Mouse (Mus musculus) kidney, embryonic 14.5 days (tissue): ENCODE data around the gene Slc6a6. TPM values are rescaled to one million over a fixed set of nuclear protein-coding genes. Genes with fewer than 3 reads are reported as not detected.
A peak's percentile ranks its signal among the peaks of the same experiment; 100 is the strongest.

Experiments
- ATAC-seq: fragments of 200-750 bp; cut with Nextera tagmentation; 2 replicates; pipeline ENCODE4 v1.8.0; 2017; ENCODE audit warnings: moderate number of reproducible peaks, mild to moderate bottlenecking, moderate TSS enrichment, moderate library complexity; ENCODE audit not compliant: low FRiP score, low TSS enrichment
- H3K27ac ChIP-seq: fragments of 300-500 bp; sonication (generic); 2 replicates; pipeline ENCODE4 v1.5.1; 2014; ENCODE audit warnings: low read depth, mild to moderate bottlenecking, low read length, moderate library complexity, mixed read lengths
- H3K27me3 ChIP-seq: fragments of 300-500 bp; sonication (generic); 2 replicates; pipeline ENCODE4 v1.6.1; 2014; ENCODE audit warnings: mild to moderate bottlenecking, low read length; ENCODE audit not compliant: control insufficient read depth, insufficient read depth
- H3K36me3 ChIP-seq: fragments of 300-500 bp; sonication (generic); 2 replicates; pipeline ENCODE4 v1.6.1; 2014; ENCODE audit warnings: low read length, mixed read lengths; ENCODE audit not compliant: control insufficient read depth, insufficient read depth
- H3K4me1 ChIP-seq: fragments of 300-500 bp; sonication (generic); 2 replicates; pipeline ENCODE4 v1.6.1; 2014; ENCODE audit warnings: low read length, mixed read lengths; ENCODE audit not compliant: control insufficient read depth, insufficient read depth
- H3K4me2 ChIP-seq: fragments of 300-500 bp; sonication (generic); replicated peaks from 2 replicates; pipeline ENCODE4 v1.6.1; 2014; ENCODE audit warnings: low read depth, mild to moderate bottlenecking, low read length
- H3K4me3 ChIP-seq: fragments of 300-500 bp; sonication (generic); 2 replicates; pipeline ENCODE4 v1.5.1; 2014; ENCODE audit warnings: mild to moderate bottlenecking, low read length
- H3K9ac ChIP-seq: fragments of 300-500 bp; sonication (generic); 2 replicates; pipeline ENCODE4 v1.6.1; 2014; ENCODE audit warnings: low read depth, mild to moderate bottlenecking, low read length, moderate library complexity
- H3K9me3 ChIP-seq: fragments of 300-500 bp; sonication (generic); 2 replicates; pipeline ENCODE4 v1.6.1; 2016; ENCODE audit warnings: low read length; ENCODE audit not compliant: control insufficient read depth
- WGBS: fragments of 180-500 bp; shearing (Covaris S2); extraction: QIAGEN DNeasy Blood & Tissue Kit; methylation state at CpG from one replicate; pipeline ENCODE4 v1.1.7; 2014; 5-methylcytosine and 5-hydroxymethylcytosine counted together
- polyA plus RNA-seq: library from polyadenylated mRNA; unstranded; fragments of >200 nt; fragmentation: Nextera tagmentation; extraction: Ambion mirVana; gene quantifications from 2 replicates; pipeline ENCODE4 v1.2.1, GENCODE M21; 2014

Slc6a6 gene
- polyA plus RNA-seq, 1 experiment from 2014 or later = 95.1 TPM

DNA sequence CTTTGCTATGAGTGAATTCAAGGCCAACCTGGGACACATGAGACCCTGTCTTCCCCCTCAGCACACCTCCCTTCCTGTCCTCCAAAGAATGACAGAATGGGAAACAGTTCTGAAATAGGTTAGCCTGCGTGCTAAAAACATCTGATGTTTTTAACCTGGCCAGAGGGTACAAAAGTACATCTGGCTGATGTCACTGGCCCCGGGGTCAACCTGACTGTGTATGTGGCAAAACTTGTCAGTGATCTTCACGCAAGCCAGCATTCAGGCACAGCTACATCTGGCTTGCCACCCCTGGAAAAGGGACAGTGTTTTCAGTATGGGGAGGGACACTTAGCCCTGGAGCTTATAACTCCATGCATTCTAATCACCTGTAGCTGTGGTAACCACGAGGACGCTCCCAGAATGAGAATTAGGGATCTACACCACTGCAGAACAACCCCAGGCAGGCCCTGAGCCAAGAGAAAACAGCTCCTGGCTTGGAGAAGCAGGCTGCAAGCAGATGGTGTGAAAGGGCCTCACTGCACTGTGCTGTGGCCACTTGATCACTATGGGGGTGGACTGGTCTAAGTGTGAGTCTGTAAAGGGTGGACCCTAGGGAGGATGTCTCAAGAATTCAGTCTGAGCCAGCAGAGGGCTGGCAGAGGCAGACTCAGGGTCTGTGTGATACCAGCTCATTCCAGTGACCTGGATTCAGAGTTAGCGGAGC lies 35.3 kb downstream of the Slc6a6 start:
- Histone ChIP-seq H3K9ac (0 out of 2 replicates have a peak overlapping the region, but pooled peaks have one; percentile 0), H3K4me3 (no peak overlapping the region), H3K36me3 (peaks cover 28% of the 10 kb centered on the region), H3K9me3 (no peaks in the 10 kb centered on the region), H3K27me3 (no peaks in the 10 kb centered on the region), H3K27ac (peak overlapping the region; percentile 43; the same call in 1 of the 2 replicates), H3K4me2 (no peak overlapping the region), H3K4me1 (peaks cover 38% of the 10 kb centered on the region)
- ATAC-seq = peak; percentile 43
- 49% methylated on average over 6 of the region's 6 CpGs for WGBS

DNA sequence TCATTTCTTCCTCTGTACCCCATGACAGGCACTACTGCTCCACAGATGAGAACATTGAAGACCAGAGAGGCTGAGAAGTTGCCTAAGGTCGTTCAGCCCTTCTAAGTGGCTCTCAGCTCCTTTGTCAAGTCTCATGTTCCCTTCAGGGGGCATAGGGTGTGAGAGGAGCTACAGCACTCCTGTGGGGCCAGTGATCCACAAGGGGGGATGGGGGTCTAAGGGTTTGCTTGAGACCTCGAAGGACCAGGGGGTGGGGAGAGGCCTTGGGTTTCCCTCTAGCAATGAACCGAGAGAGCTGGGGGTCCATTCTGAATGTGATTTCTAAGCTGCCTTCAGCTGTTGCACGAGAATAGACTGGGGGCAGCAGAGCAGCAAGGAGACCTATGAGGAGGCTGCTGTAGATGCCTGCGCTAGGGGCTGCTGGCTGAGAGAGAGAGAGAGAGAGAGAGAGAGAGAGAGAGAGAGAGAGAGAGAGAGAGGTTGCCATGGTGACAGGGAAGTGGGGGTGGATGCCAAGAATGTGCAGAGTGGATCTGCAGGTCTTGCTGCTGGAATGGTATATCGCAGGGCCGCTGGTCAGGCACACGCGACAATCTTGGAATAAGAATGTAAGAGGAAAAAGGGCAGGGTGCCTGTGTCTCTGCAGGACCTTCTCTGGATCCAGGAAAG lies 36.1 kb downstream of the Slc6a6 start:
- no peaks in the 10 kb centered on the region for H3K27me3 ChIP-seq
- ATAC-seq = peak; percentile 64
- H3K36me3 ChIP-seq = peaks cover 31% of the 10 kb centered on the region
- no peaks in the 10 kb centered on the region for H3K9me3 ChIP-seq
- WGBS = 7% methylated on average over 9 of the region's 9 CpGs
- H3K4me2 ChIP-seq = no peak overlapping the region
- H3K27ac ChIP-seq = peak overlapping the region; percentile 43; the same call in 1 of the 2 replicates
- peaks cover 38% of the 10 kb centered on the region for H3K4me1 ChIP-seq
- no peak overlapping the region for H3K4me3 ChIP-seq
- H3K9ac ChIP-seq = no peak overlapping the region

DNA sequence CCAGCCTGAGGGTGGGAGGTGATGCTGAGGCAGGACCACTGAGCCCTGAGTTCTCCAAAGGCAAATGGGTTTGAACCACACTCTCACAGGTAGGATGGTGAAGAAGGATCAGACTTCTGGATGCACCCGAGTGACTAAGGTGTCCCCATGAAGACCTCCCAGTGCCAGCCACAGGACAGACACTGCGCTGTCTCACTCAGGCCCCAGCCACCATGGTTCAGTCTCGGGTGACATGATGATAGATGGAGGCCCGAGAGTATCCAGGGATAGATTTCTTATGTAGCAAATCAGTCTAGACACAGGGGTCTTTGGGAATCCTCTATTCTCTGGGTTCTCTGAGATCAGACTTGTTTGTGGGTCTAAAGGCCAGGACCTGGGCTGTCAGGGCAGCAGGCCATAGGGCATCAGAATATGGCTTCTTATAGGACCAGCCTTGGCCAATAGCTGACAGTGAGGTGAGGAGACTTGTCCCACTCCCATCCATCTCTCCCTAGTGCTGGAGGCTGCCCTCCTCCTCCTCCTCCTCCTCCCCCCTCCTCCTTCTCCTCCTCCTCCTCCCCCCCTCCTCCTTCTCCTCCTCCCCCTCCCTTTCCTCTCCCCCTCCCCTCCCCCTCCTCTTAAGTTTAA lies 36.8 kb downstream of the Slc6a6 start:
- peaks cover 38% of the 10 kb centered on the region for H3K36me3 ChIP-seq
- H3K9ac ChIP-seq = no peak overlapping the region
- no peak overlapping the region for H3K4me2 ChIP-seq
- H3K4me3 ChIP-seq = no peak overlapping the region
- peak; percentile 51 for ATAC-seq
- H3K9me3 ChIP-seq = no peaks in the 10 kb centered on the region
- 28% methylated on average over 4 of the region's 4 CpGs for WGBS
- peaks cover 38% of the 10 kb centered on the region for H3K4me1 ChIP-seq
- no peaks in the 10 kb centered on the region for H3K27me3 ChIP-seq
- H3K27ac ChIP-seq = peak overlapping the region; percentile 43; the same call in 1 of the 2 replicates

- 0 out of 2 replicates have a peak overlapping the region, but pooled peaks have one; percentile 7 for H3K9ac ChIP-seq
- WGBS = 29% methylated on average over 12 of the region's 12 CpGs
- H3K36me3 ChIP-seq = peaks cover 43% of the 10 kb centered on the region
- no peaks in the 10 kb centered on the region for H3K27me3 ChIP-seq
- H3K27ac ChIP-seq = peak overlapping the region; percentile 30; the same call in 1 of the 2 replicates
- no peak overlapping the region for H3K4me2 ChIP-seq
- H3K9me3 ChIP-seq = no peaks in the 10 kb centered on the region
- peak; percentile 28; the same call in 1 of the 2 replicates for ATAC-seq
- H3K4me3 ChIP-seq = no peak overlapping the region
- H3K4me1 ChIP-seq = peaks cover 38% of the 10 kb centered on the region
These were observed 37.4 kb downstream of the Slc6a6 start for GRCm38 (mm10) chr6:91721215-91721701.

DNA sequence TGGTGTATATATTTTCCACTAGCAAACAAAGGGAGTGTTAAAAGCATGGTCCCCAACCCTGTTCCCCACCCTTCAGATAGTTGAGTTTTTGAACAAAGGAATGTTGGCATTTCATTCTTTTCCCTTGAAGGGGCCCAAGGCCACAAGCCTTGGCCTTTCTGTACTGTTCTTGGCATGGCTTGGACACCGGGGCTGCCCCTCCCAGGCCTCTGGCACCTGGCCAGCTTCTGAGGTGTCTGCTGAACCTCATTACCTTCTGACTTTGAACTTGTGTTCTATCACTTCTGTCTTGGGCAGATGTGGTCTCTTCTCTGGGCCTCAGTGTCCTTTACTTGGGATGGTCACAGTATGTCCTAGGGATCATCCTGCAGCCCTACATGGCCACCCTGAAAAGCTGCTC lies 43.5 kb downstream of the Slc6a6 start:
- Histone ChIP-seq H3K9me3 (no peaks in the 10 kb centered on the region), H3K4me3 (no peak overlapping the region), H3K9ac (no peak overlapping the region), H3K4me1 (peaks cover 19% of the 10 kb centered on the region), H3K36me3 (peaks cover 85% of the 10 kb centered on the region), H3K4me2 (no peak overlapping the region), H3K27me3 (no peaks in the 10 kb centered on the region), H3K27ac (no peak overlapping the region)
- WGBS = 75% methylated on average over 1 of the region's 1 CpGs
- no peak for ATAC-seq

GRCm38 (mm10) chr6:91728939-91729619 lies 45.2 kb downstream of the Slc6a6 start:
- no peak overlapping the region for H3K9ac ChIP-seq

GRCm38 (mm10) chr6:91729677-91730127 lies 45.8 kb downstream of the Slc6a6 start:
- no peak overlapping the region for H3K4me3 ChIP-seq

More at GRCm38 (mm10) chr6:91728939-91729619, 45.2 kb downstream of the Slc6a6 start:
- H3K4me1 ChIP-seq = peaks cover 19% of the 10 kb centered on the region
- ATAC-seq = peak; percentile 50; the same call in 1 of the 2 replicates
- no peaks in the 10 kb centered on the region for H3K9me3 ChIP-seq
- H3K27me3 ChIP-seq = no peaks in the 10 kb centered on the region
- WGBS = 35% methylated on average over 6 of the region's 6 CpGs
- H3K36me3 ChIP-seq = peaks cover 76% of the 10 kb centered on the region
- H3K27ac ChIP-seq = peak overlapping the region; percentile 53; the same call in 1 of the 2 replicates
- H3K4me3 ChIP-seq = no peak overlapping the region
- no peak overlapping the region for H3K4me2 ChIP-seq

GRCm38 (mm10) chr6:91732138-91732537 lies 48.3 kb downstream of the Slc6a6 start:
- 90% methylated on average over 11 of the region's 11 CpGs for WGBS
- Histone ChIP-seq H3K9ac (no peak overlapping the region), H3K4me2 (no peak overlapping the region), H3K4me1 (peaks cover 19% of the 10 kb centered on the region), H3K27me3 (no peaks in the 10 kb centered on the region), H3K4me3 (no peak overlapping the region), H3K36me3 (peaks cover 66% of the 10 kb centered on the region), H3K9me3 (no peaks in the 10 kb centered on the region), H3K27ac (no peak overlapping the region)
- ATAC-seq = no peak

More at GRCm38 (mm10) chr6:91729677-91730127, 45.8 kb downstream of the Slc6a6 start:
- no peak overlapping the region for H3K9ac ChIP-seq
- peak overlapping the region; percentile 55; the same call in 1 of the 2 replicates for H3K27ac ChIP-seq
- no peaks in the 10 kb centered on the region for H3K27me3 ChIP-seq
- no peak overlapping the region for H3K4me2 ChIP-seq
- ATAC-seq = 0 out of 2 replicates have a peak, but pooled peaks have one; percentile 16
- no peaks in the 10 kb centered on the region for H3K9me3 ChIP-seq
- H3K36me3 ChIP-seq = peaks cover 70% of the 10 kb centered on the region
- 17% methylated on average over 12 of the region's 12 CpGs for WGBS
- H3K4me1 ChIP-seq = peaks cover 19% of the 10 kb centered on the region
